Mouse (Mus musculus): ENCODE results near the gene Clps. TPM values are rescaled to one million over a fixed set of nuclear protein-coding genes. Genes with fewer than 3 reads are reported as not detected.

Clps gene
- total RNA-seq, 1 experiment from 2014 or later: not detected

Other genes starting within 250 kb of the Clps start
- gene Fance, start 247.2 kb downstream of the Clps start, total RNA-seq (2017): 8.8 to 18.2 TPM (median 13.0 TPM) in 3 replicates
- gene Rpl10a, start 232.3 kb downstream of the Clps start, total RNA-seq (2017): 363 to 372 TPM (median 364 TPM) in 3 replicates
- not detected in 3 replicates for gene Tead3, start 209.9 kb downstream of the Clps start, total RNA-seq (2017)
- not detected in 3 replicates for gene Tulp1, start 195.5 kb downstream of the Clps start, total RNA-seq (2017)
- gene Fkbp5, start 43.2 kb downstream of the Clps start, total RNA-seq (2017): 9.1 to 23.2 TPM (median 11.9 TPM) in 3 replicates
- gene Armc12, start 30.0 kb downstream of the Clps start, total RNA-seq (2017): 2.2 TPM in 1 of 3 replicates, not detected in the others
- gene Clpsl2, start 11.4 kb downstream of the Clps start, total RNA-seq (2017): not detected in 3 replicates
- gene Lhfpl5, start 14.9 kb upstream of the Clps start, total RNA-seq (2017): not detected in 3 replicates
- 82.1 to 102 TPM (median 82.6 TPM) in 3 replicates for gene Srpk1, start 61.9 kb upstream of the Clps start, total RNA-seq (2017)
- 0.97 to 1.5 TPM in 2 of 3 replicates, not detected in the other for gene Slc26a8, start 129.5 kb upstream of the Clps start, total RNA-seq (2017)
- 157 to 202 TPM (median 181 TPM) in 3 replicates for gene Mapk14, start 130.6 kb upstream of the Clps start, total RNA-seq (2017)
- gene AC170998.1, start 165.3 kb upstream of the Clps start, total RNA-seq (2017): 10.1 to 17.4 TPM in 2 of 3 replicates, not detected in the other
- gene Mapk13, start 208.5 kb upstream of the Clps start, total RNA-seq (2017): 1.5 to 2.3 TPM (median 1.8 TPM) in 3 replicates
- 6.7 to 16.8 TPM (median 7.3 TPM) in 3 replicates for gene Brpf3, start 240.3 kb upstream of the Clps start, total RNA-seq (2017)

All from monocyte, adult 5-6 weeks (primary cell).